Mouse (Mus musculus) intestine, postnatal 0 days (tissue): Measurements from ENCODE around the gene Fam20a. TPM values are rescaled to one million over a fixed set of nuclear protein-coding genes. Genes with fewer than 3 reads are reported as not detected.

ENCODE experiments used
- ATAC-seq: fragments of 200-750 bp; cut with Nextera tagmentation; 2 replicates; pipeline ENCODE4 v1.8.0; 2017; ENCODE audit warnings: mild to moderate bottlenecking, moderate TSS enrichment, moderate library complexity
- H3K27ac ChIP-seq: fragments of 300-500 bp; sonication (generic); 2 replicates; pipeline ENCODE4 v1.5.1; 2014; ENCODE audit warnings: mild to moderate bottlenecking, low read depth, low read length, moderate library complexity
- H3K27me3 ChIP-seq: fragments of 300-500 bp; sonication (generic); replicated peaks from 2 replicates; pipeline ENCODE4 v1.6.1; 2014; ENCODE audit warnings: low read length, mixed read lengths; ENCODE audit not compliant: control insufficient read depth, insufficient read depth
- H3K36me3 ChIP-seq: fragments of 300-500 bp; sonication (generic); 2 replicates; pipeline ENCODE4 v1.6.1; 2014; ENCODE audit warnings: mild to moderate bottlenecking, moderate library complexity; ENCODE audit not compliant: control insufficient read depth, insufficient read depth
- H3K4me1 ChIP-seq: fragments of 300-500 bp; sonication (generic); replicated peaks from 2 replicates; pipeline ENCODE4 v1.6.1; 2014; ENCODE audit warnings: antibody characterized with exemption, low read length, mixed read lengths; ENCODE audit not compliant: control insufficient read depth, insufficient read depth
- H3K4me2 ChIP-seq: fragments of 300-500 bp; sonication (generic); replicated peaks from 2 replicates; pipeline ENCODE4 v1.6.1; 2014; ENCODE audit warnings: low read depth, mild to moderate bottlenecking, moderate library complexity
- H3K4me3 ChIP-seq: fragments of 300-500 bp; sonication (generic); 2 replicates; pipeline ENCODE4 v1.5.1; 2014; ENCODE audit warnings: low read depth, low read length
- H3K9ac ChIP-seq: fragments of 300-500 bp; sonication (generic); 2 replicates; pipeline ENCODE4 v1.6.1; 2014; ENCODE audit warnings: mild to moderate bottlenecking, low read depth, low read length
- H3K9me3 ChIP-seq: fragments of 300-500 bp; sonication (generic); 2 replicates; pipeline ENCODE4 v1.6.1; 2016; ENCODE audit warnings: mixed run types; ENCODE audit not compliant: control insufficient read depth
- CTCF ChIP-seq: sonication (generic); IDR thresholded peaks from 2 replicates; pipeline ENCODE4 v1.5.1; 2016; ENCODE audit warnings: low read depth, mild to moderate bottlenecking, control low read depth, antibody characterized with exemption, moderate library complexity
- WGBS: fragments of 180-500 bp; shearing (Covaris S2); extraction: QIAGEN DNeasy Blood & Tissue Kit; methylation state at CpG from one replicate; pipeline ENCODE4 v1.1.7; 2014; 5-methylcytosine and 5-hydroxymethylcytosine counted together
- polyA plus RNA-seq: library from polyadenylated mRNA; unstranded; fragments of >200 nt; fragmentation: Nextera tagmentation; extraction: Ambion mirVana; gene quantifications from 2 replicates; pipeline ENCODE4 v1.2.1, GENCODE M21; 2015

Gene Fam20a
- polyA plus RNA-seq, 1 experiment from 2014 or later = 2.5 TPM

- ATAC-seq = no peak
- Histone ChIP-seq H3K36me3 (no peaks in the 10 kb centered on the region), H3K4me2 (no peak overlapping the region), H3K4me3 (no peak overlapping the region), H3K27ac (no peak overlapping the region), H3K9ac (no peak overlapping the region), H3K4me1 (no peaks in the 10 kb centered on the region; the same call in 1 of the 2 replicates), H3K27me3 (no peaks in the 10 kb centered on the region), H3K9me3 (no peaks in the 10 kb centered on the region)
- WGBS = 87% methylated on average over 4 of the region's 4 CpGs
- TF ChIP-seq CTCF = no peak
Measured at GRCm38 (mm10) chr11:109696519-109696918, 25.6 kb downstream of the Fam20a start.

- Histone ChIP-seq H3K9me3 (no peaks in the 10 kb centered on the region), H3K27ac (no peak overlapping the region), H3K36me3 (no peaks in the 10 kb centered on the region), H3K4me1 (no peaks in the 10 kb centered on the region), H3K27me3 (no peaks in the 10 kb centered on the region), H3K4me3 (no peak overlapping the region), H3K4me2 (no peak overlapping the region), H3K9ac (no peak overlapping the region)
- no peak for ATAC-seq
- no peak for TF ChIP-seq CTCF
- WGBS = 43% methylated on average over 3 of the region's 3 CpGs
Measured at GRCm38 (mm10) chr11:109692737-109693136, 29.3 kb downstream of the Fam20a start.

- no peak overlapping the region for H3K4me3 ChIP-seq
- ATAC-seq = no peak
- no peak for TF ChIP-seq CTCF
- no peaks in the 10 kb centered on the region for H3K9me3 ChIP-seq
- H3K4me2 ChIP-seq = no peak overlapping the region
- no peak overlapping the region for H3K27ac ChIP-seq
- H3K36me3 ChIP-seq = no peaks in the 10 kb centered on the region
- H3K27me3 ChIP-seq = no peaks in the 10 kb centered on the region
- no peak overlapping the region for H3K9ac ChIP-seq
- 75% methylated on average over 4 of the region's 4 CpGs for WGBS
- H3K4me1 ChIP-seq = no peaks in the 10 kb centered on the region
Measured at GRCm38 (mm10) chr11:109689539-109689938, 32.5 kb downstream of the Fam20a start.

- Histone ChIP-seq H3K9ac (no peak overlapping the region), H3K4me3 (no peak overlapping the region), H3K27me3 (no peaks in the 10 kb centered on the region), H3K4me2 (no peak overlapping the region), H3K4me1 (no peaks in the 10 kb centered on the region), H3K36me3 (no peaks in the 10 kb centered on the region), H3K9me3 (no peaks in the 10 kb centered on the region), H3K27ac (no peak overlapping the region)
- 75% methylated on average over 6 of the region's 6 CpGs for WGBS
- ATAC-seq = no peak
- TF ChIP-seq CTCF = no peak
Measured at GRCm38 (mm10) chr11:109682221-109682620, 39.9 kb downstream of the Fam20a start.

- TF ChIP-seq CTCF = no peak
- 78% methylated on average over 3 of the region's 3 CpGs for WGBS
- no peak overlapping the region for H3K27ac ChIP-seq
Measured at GRCm38 (mm10) chr11:109681556-109681955, 40.5 kb downstream of the Fam20a start.

GRCm38 (mm10) chr11:109680934-109681333 lies 41.1 kb downstream of the Fam20a start:
- TF ChIP-seq CTCF = no peak
- Histone ChIP-seq H3K36me3 (no peaks in the 10 kb centered on the region), H3K4me1 (no peaks in the 10 kb centered on the region), H3K4me3 (no peak overlapping the region), H3K9ac (no peak overlapping the region), H3K4me2 (no peak overlapping the region), H3K27me3 (no peaks in the 10 kb centered on the region), H3K9me3 (no peaks in the 10 kb centered on the region), H3K27ac (no peak overlapping the region)
- ATAC-seq = no peak
- 66% methylated on average over 9 of the region's 9 CpGs for WGBS

More at GRCm38 (mm10) chr11:109681556-109681955, 40.5 kb downstream of the Fam20a start:
- ATAC-seq = no peak
- Histone ChIP-seq H3K4me3 (no peak overlapping the region), H3K27me3 (no peaks in the 10 kb centered on the region), H3K36me3 (no peaks in the 10 kb centered on the region), H3K4me1 (no peaks in the 10 kb centered on the region), H3K9ac (no peak overlapping the region), H3K9me3 (no peaks in the 10 kb centered on the region), H3K4me2 (no peak overlapping the region)

GRCm38 (mm10) chr11:109678291-109678690 lies 43.8 kb downstream of the Fam20a start:
- Histone ChIP-seq H3K36me3 (no peaks in the 10 kb centered on the region; the same call in 1 of the 2 replicates), H3K9me3 (no peaks in the 10 kb centered on the region), H3K27ac (no peak overlapping the region), H3K9ac (no peak overlapping the region), H3K4me2 (no peak overlapping the region), H3K4me3 (no peak overlapping the region), H3K27me3 (no peaks in the 10 kb centered on the region), H3K4me1 (no peaks in the 10 kb centered on the region)
- ATAC-seq = no peak
- WGBS = 82% methylated on average over 12 of the region's 12 CpGs
- TF ChIP-seq CTCF = no peak
